Mouse (Mus musculus) heart, postnatal 14 days (tissue): Measurements from ENCODE around the gene 1110051M20Rik. TPM values are rescaled to one million over a fixed set of nuclear protein-coding genes. Genes with fewer than 3 reads are reported as not detected.
"Not testable (repeated sequence)": the region's sequence is repeated elsewhere in the genome, so short reads cannot be mapped to it uniquely, and the experiment has no call there.

ENCODE experiments used
- DNase-seq, 2 experiments: peaks; one replicate each; pipeline ENCODE4 v3.0.0; 2021 to 2022
- intact Hi-C: fragments of 180-260 bp; cut with DNase I; formaldehyde crosslinking; loops from one replicate; pipeline ENCODE4 v1.15.1; 2025
- microRNA-seq, 2 experiments: library from miRNA; unstranded; fragments of <30 nt; microRNA quantifications; one replicate each; pipeline ENCODE4 v1.2.0; 2021 to 2022
- total RNA-seq, 2 experiments: library from RNA; stranded (reverse); gene quantifications; 2 replicates each; pipeline ENCODE4 v1.2.3; 2021

1110051M20Rik gene
- total RNA-seq, 2 experiments from 2014 or later = 10.5 to 12.0 TPM

GRCm38 (mm10) chr2:91248366-91248765, 196.1 kb downstream of the 1110051M20Rik start:
- DNase-seq = no peak
- intact Hi-C loops = no loop called here

DNA sequence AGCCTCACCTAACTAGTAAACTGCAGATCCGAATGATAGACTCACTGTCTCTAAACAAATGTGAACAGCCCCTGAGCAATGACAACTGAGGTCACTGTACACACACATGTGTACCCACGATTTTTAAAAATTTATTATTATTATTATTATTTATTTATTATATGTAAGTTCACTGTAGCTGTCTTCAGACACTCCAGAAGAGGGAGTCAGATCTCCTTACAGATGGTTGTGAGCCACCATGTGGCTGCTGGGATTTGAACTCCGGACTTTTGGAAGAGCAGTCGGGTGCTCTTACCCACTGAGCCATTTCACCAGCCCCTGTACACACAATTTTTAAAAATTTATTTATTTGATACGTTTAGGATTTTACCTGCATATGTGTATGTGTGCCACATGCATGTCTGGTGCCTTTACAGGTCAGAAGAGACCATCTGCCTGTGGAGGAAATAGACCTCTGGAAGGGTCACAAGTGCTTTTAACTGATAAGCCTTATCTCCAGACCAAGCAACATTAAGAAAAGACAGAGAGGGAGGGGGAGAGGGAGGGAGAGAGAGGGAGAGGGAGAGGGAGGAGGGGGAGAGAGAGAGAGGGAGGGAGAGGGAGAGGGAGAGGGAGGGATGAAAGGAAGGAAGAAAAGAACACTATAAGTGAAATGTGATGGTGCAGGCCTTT, 199.8 kb downstream of the 1110051M20Rik start:
- intact Hi-C loops = no loop called here
- no peak for DNase-seq

DNA sequence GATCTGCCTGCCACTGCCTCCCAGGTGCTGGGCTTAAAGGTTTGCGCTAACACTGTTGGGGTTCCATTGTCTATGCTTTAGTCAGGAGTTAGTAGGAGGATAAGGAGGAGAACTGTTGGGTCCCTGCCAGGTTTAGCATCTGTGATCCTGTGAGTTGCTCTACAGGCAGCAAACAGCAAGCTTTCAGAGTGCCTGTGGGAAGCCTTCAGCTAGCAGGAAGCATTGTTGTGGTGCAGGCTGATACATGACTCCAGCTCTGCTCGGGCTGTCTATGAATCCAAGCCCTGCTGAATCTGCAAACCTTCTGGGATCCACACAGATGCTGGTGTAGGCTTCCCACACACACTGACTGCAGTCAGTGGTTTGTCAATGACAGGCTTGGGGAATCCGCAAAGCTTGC, 201.1 kb downstream of the 1110051M20Rik start:
- DNase-seq = no peak
- intact Hi-C loops = no loop called here

DNA sequence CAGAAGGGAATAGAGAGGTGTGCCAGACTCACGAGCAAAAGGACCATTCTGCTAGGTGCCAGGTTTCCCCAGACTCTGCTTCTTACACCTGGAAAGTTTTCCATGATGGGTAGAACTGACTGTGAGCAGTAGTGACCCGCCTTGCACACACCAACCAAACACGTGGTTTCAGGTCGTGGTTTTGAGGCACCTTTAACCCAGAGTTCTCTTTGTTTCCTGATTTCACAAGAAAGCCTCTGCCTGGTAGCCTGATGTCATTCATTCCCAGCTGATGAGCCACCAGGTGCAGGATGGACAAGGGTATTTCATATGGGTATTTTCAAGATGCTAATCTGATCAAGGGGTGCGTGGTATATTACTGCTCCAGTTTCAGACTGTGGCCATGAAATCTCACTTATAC, 202.0 kb downstream of the 1110051M20Rik start:
- DNase-seq = no peak
- intact Hi-C loops = no loop called here

- DNase-seq = not testable (repeated sequence)
- intact Hi-C loops = loop anchor here (5.0 kb wide), 1 partner anchor 120 kb away; the partner anchor contains the start of gene Mybpc3
These were observed 206.9 kb downstream of the 1110051M20Rik start for GRCm38 (mm10) chr2:91237511-91238080.

DNA sequence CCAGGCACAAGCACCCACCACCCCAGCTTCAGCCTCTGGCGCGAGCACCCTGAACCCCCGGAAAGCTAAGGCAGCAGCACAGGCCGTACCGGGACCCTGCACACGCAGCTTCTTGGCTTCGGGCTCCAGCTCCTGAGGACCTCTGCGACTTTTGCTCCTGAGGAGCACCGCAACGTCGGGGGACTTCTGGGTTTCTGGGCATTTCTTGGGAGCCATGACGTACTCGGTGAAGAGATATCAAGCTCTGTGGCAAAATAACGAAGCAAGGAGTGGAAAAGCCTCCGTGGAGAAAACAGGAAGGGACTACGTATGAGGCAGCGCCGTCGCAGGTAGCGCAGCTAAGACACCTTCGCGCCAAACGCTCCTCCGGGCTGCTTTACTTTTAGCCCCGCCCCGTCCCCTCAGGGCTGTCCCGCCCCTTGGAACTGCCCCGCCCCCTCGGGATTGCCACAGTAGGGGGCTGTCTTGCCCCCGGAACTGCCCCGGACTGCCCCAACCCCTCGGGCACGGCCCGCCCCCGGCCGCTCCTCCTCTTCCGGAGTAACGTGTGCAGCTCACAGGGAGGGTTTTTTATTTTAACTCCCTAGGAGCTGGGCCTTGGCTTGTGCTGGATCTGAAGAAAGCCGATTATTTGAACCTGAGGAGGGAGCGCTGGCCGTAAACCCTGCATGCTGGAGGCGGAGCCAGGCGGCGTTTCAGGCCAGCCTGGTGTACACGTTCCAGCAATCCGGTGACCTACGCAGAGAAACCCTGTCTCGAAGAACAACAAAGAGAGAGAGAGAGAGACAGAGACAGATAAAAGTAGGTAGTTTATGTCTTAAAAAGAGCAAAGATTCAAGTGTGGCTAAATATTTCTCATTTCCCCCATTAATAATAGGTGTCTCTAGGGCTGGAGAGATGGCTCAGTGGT, 207.6 kb downstream of the 1110051M20Rik start, which contains the start of gene Ddb2:
Gene Ddb2, minus strand, starts transcription at position 382 of the 910 bp plus-strand sequence.
- intact Hi-C loops = loop anchor here (5.0 kb wide), 1 partner anchor 120 kb away; the partner anchor contains the start of gene Mybpc3
- DNase-seq = peak; percentile 94 to 95

- no peak for DNase-seq
- intact Hi-C loops = no loop called here
These were observed 214.8 kb downstream of the 1110051M20Rik start for GRCm38 (mm10) chr2:91229735-91230134.

Small RNA genes within 50 kb of the gene (microRNA-seq; reads per million reads assigned to microRNA genes)
- 0 reads per million in 2 experiments for gene Gm22071

Other genes with a start within 250 kb of the 1110051M20Rik start
- 10 to 100 TPM in 1 of 2 experiments, 1 to 10 TPM in 1; 8.6 to 11.8 TPM for gene Nr1h3, start 241.9 kb downstream of the 1110051M20Rik start, total RNA-seq
- 10 to 100 TPM; 18.1 to 19.7 TPM for gene Acp2, start 241.8 kb downstream of the 1110051M20Rik start, total RNA-seq
- gene Ddb2, start 207.7 kb downstream of the 1110051M20Rik start, total RNA-seq = 1 to 10 TPM; 4.6 to 6.3 TPM
- gene Pacsin3, start 188.8 kb downstream of the 1110051M20Rik start, total RNA-seq = 100 to 1,000 TPM; 106 to 109 TPM
- gene Arfgap2, start 179.7 kb downstream of the 1110051M20Rik start, total RNA-seq = 10 to 100 TPM; 59.2 to 62.4 TPM
- gene Lrp4, start 12.8 kb upstream of the 1110051M20Rik start, total RNA-seq = 10 to 100 TPM; 11.1 to 13.3 TPM
- 10 to 100 TPM; 47.0 to 53.1 TPM for gene Ckap5, start 82.1 kb upstream of the 1110051M20Rik start, total RNA-seq
- gene F2, start 191.7 kb upstream of the 1110051M20Rik start, total RNA-seq = under 1 TPM in 1 of 2 experiments, not detected in 1; 0.12 TPM
- 1 to 10 TPM; 5.4 to 5.8 TPM for gene Zfp408, start 205.1 kb upstream of the 1110051M20Rik start, total RNA-seq
- 10 to 100 TPM; 33.2 to 36.0 TPM for gene Arhgap1, start 205.2 kb upstream of the 1110051M20Rik start, total RNA-seq